Mouse (Mus musculus) lung, postnatal 36 days (tissue): ENCODE results near the gene Olfr1009.
"Not testable (repeated sequence)": the region's sequence is repeated elsewhere in the genome, so short reads cannot be mapped to it uniquely, and the experiment has no call there.

Source experiments
- DNase-seq: peaks from one replicate; pipeline ENCODE4 v3.0.0; 2022; ENCODE audit warnings: mixed read lengths

Olfr1009 gene

GRCm38 (mm10) chr2:85715119-85715518 lies at the start of gene Olfr1009:
Gene Olfr1009, plus strand, starts transcription at chr2:85715419.
- no peak for DNase-seq

DNA sequence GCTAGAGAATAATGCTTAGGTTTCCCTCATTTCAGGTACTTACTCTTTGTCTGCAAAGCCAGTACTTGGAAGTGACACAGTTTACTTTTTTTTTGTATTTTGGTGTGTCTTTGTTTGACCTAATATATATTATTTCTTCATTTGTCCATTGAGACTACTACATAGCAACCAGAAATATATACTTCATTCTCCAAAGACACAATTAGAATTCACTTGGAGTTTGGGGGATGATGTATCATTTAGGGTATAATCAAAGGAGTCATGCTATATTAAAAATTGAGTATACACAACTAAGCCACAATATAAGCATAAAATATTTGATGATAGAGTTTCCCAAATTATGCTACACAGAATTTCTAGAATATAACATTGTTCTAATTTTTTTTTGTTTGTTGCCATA lies 36.6 kb upstream of the Olfr1009 start, which contains the start of gene Olfr1006:
Gene Olfr1006 (minus strand): TSS at position 101 of the 400 bp plus-strand sequence.
- DNase-seq = no peak

GRCm38 (mm10) chr2:85689131-85689530 lies 26.1 kb upstream of the Olfr1009 start, which contains the start of gene Olfr1008:
Gene Olfr1008, plus strand, starts transcription at chr2:85689431.
- DNase-seq = no peak

GRCm38 (mm10) chr2:85710680-85711079 lies 4.5 kb upstream of the Olfr1009 start:
- not testable (repeated sequence) for DNase-seq

GRCm38 (mm10) chr2:85711159-85711558 lies 4.1 kb upstream of the Olfr1009 start:
- no peak for DNase-seq

GRCm38 (mm10) chr2:85725793-85726192 lies 10.6 kb downstream of the Olfr1009 start:
- DNase-seq = no peak

GRCm38 (mm10) chr2:85753822-85754221 lies 38.6 kb downstream of the Olfr1009 start:
- DNase-seq = no peak

- DNase-seq = no peak
Measured at GRCm38 (mm10) chr2:85762666-85763065, 47.4 kb downstream of the Olfr1009 start, which contains the start of gene Olfr1012. Gene Olfr1012, minus strand, starts transcription at chr2:85762766.

DNA sequence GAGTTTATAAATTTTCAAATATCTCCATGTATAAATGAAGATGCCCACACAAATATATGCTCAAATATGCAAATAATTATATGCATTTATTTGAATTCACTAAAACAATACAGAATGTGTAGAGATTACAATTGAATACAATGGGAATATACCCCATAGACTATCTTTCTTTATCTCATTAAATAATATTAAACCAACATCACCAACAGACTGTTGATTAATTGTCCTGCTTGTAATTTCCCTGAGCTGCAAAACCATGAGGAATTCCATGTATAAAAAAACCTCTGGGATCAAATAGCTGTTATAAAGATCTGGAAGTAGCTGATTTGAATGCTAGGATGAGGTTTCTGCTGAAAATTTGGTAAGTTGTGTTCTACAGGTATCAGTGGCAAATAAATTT lies 51.6 kb downstream of the Olfr1009 start, which contains the start of gene Olfr1013:
Gene Olfr1013 (plus strand): TSS at position 301 of the 400 bp plus-strand sequence.
- no peak for DNase-seq

DNA sequence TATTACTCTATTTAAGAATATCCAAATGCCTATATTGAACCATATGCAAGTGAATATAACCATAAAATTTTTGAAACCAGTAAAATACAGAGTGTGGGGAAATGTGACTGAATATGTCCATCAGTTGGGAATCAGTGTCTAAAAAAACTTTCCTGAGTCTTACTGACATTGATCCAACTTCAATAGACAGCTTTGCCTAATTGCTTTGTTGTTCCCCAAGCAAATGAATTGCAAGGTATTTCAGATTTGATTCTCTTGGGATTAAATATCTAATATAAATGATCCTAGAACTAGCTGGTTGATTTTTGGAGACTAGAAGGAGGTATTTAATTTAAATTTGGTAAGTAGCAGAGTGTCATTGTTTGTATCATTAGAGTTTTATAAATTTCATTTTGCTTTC lies 57.2 kb downstream of the Olfr1009 start, which contains the start of gene Olfr1014:
Gene Olfr1014 (plus strand): TSS at position 301 of the 400 bp plus-strand sequence.
- DNase-seq = no peak
